Mouse (Mus musculus) 3T3-L1 (cell line): ENCODE results near the gene Dis3l.

Experiments
- DNase-seq: peaks from one replicate; pipeline ENCODE4 v3.0.0-alpha.2; 2015; ENCODE audit warnings: low read depth, low spot score

Dis3l gene

DNA sequence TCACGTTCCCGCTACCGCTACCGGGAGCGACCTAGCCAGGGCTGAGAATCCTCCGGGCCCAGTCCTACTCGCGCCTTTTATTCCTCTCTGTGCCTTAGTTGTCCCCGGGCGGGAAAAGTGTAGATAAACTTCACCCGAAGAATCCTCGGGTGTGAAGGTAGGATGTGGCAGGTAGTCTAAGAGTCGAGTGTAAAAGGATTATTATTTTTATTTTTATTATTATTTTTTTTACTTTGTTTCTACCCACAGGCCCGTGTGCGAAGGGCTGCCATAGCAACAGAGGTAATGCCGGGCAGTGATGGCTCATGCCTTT, at the start of gene Dis3l:
TSS of gene Dis3l (minus strand) at position 35 of the 313 bp plus-strand sequence.
- DNase-seq: peak; percentile 57

DNA sequence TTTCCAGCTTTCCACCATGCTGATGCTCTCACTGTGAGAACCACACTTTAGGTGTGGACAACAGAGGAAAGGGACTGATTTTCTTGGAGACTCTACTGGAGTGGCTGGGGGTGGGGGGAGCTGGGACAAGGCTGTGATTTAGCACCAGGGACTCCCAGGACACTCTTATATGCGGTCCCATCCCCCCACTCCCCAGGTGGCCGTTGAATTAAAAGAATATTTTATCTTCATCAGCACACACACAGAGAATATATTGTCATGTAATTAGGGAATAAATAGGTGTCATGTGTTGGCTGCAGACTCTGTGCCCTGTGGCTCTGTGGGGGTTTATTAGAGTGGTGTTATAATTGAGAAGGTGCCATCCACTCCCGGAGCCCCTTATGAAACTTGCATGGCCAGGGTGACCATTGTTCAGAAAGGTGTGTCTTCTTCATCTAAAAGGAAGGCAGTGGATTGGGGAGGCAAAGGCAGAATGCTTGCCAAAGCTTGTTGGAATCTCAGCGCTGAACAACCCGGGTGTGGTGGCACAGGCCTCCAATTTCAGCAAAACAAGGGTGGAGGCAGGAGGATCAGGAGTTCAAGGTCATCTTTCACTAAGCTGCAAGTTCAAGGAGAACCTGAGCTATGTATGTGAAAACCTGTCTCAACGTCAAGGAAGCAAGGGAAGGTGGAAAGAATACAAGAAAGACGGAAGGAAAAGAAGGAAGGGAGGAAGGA, 48.6 kb upstream of the Dis3l start:
- no peak for DNase-seq

DNA sequence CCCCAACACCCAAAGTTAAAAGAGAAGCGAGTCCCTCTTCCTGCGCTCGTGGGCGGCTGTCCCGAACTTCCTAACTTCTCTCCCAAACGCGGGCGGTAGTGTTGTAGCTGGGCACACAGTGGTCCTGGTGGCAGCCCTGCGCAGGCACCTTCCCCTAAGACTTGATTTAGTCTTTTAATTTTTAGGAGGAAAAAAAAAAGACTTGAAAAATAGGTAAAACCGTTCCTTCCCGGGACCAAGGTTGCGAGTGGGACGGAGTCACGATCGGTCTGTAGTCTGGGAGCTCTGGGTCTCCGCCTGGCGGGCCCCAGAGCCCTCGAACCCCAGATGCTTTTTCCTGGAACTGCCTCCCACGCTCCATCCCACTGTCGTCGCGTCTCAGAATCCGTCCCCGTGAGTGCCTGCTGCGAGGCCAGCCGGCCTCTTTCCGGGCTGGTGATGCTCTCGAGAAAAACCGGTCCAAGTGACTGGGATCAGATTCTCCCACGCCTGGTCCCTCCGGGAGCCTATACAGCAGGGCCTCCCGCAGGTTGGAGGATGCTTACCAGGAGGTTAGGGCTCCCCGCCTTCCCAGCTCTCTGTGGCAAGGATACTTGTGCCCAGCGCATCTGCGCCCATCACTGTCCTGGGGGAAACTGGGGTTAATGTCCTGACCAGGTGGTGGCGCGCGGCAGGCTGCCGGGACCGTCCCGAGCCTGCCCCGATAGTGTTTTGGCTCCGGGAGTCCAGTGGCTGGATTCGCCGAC, 45.6 kb upstream of the Dis3l start:
- DNase-seq: no peak

DNA sequence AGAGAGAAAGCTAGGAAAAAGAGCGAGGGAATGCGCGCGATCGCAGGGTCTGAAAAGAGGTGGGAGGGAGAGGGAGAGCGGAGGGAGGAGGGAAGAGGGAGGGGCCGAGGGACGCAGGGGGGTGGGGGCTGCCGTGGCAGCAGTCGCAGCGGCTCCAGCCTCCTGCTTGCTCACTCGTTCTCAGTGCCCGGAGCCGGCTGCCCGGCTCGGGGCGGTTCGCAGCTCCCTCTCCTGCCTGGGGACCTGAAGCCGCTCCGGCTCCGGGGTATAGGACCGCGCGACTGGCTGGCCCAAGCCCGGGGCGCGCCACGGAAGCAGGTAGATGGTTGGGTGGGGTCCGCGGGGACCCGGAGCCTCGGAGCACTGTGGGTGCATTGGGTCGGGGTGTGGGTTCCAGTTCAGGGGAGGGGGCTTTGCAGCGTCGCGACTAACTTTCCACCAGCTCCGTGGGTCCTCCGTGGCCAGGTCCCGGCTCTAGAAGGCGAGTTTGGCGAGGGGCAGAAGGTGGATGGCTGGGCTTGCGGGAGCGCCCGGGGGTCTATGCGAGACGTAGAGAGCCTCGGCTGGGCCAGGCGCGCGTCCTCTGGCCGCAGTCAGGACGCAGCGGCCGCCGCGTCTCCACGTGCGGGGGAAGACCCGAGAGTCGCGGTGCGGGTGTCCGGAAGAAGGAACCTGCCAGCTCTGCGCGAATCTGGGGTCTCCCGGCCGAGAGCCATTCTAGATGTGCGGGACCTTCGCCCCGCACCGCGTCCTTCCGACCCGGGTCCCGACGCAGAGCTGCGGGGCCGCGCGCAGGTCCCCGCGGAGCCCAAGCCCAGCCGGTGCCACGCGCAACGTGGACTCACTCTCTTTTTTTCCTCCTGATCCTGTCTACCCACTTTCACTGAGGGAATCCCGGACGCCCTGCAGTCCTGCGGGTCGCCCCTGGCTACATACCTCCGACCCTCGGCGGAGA, 44.7 kb upstream of the Dis3l start, which contains the start of gene Megf11:
TSS of gene Megf11 (plus strand) at position 116 of the 955 bp plus-strand sequence.
- no peak for DNase-seq

DNA sequence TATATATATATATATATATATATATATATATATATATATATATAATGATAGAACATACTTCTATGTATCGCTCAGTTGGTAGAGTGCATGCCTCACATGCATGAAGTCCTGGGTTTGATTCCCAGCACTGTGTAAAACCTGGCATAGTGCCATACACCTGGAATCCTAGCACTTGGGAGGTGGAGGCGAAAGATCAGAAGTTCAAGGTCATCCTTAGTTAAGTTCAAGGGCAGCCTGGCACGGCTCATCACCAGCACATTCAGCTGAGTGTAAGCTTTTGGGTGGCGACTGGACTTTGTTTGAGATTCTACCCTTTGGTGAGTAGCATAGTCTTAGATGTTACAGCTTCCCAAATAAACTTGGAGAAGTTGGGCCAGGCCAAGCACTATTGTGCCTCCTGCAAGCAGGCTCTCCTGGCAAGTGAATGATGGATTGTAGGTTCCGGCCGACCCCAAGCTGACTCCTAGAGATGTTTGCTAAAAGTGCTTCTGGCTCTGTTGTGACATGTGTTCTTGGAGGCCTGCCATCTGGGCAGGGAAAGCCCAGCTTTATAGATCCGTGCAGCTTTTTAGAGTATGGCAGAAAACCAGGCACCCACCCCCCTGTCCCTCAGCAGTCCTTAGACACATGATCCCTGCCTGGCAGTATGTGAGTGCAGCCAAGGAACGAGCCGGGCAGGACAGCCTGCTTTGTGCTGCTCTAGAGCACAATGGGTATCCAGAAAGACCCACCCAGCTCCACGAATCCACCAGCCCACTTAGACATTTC, 42.1 kb upstream of the Dis3l start:
- peak; percentile 19 for DNase-seq

DNA sequence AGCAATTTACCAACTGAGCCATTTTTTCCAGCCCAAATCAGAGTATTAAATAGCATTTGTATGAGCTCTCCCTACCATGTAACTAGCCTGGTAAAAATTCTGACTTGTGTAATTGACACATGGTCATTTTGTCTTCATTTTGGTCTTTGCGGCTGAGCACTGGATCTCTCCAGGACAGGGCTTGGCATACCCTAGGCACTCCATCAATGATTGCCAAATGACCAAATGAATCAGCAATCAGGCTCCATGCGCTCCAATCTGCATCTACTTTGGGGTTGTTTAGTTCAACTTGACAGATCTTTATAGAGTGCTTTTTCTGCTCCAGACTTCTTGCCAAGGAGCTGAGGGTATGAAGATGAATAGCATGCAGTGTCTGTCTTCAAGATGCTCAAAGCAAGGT, 35.3 kb upstream of the Dis3l start:
- DNase-seq: no peak

DNA sequence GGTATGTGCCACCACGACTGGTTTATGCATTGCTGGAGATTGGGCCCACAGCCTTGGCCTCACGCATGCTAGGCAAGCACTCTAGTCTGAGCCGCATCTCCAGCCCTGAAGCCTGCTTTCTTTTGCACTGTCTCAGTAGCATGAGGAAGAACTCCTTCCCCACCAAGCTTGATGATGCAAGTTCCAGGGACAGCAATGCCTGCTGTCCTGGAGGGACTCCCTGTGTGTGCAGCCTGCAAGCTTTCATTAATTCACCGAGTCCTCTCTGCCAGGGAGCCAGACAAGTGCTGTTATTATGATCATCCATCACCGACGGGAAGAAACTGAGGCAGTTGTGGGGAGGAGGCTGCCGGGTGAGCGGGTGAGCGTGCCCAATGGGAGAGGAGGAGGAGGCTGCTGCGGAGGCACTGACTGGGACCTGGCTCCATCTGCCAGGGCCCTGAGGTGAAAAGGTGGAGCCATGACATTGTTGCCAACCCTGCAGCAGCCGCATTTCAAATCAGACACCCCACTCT, 30.3 kb upstream of the Dis3l start:
- DNase-seq: no peak

DNA sequence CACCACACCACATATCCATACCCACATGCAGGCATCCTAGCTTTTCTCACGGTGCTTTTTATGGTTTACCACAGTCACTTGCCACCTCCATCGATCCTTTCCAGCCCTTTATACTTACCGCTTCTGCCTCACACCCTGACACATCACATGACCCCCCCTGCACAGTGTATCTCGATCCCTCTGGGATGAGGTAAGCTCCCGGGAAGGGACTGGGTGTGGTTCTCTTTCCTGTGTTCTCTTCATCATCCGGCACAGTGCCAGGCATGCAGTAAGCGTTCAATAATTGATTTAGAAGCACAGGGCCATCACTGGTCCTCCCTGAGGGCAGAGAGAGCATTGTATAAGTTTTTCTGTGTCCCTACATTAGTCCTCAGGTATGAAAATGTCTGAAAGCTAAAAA, 28.8 kb upstream of the Dis3l start:
- DNase-seq: peak; percentile 37

DNA sequence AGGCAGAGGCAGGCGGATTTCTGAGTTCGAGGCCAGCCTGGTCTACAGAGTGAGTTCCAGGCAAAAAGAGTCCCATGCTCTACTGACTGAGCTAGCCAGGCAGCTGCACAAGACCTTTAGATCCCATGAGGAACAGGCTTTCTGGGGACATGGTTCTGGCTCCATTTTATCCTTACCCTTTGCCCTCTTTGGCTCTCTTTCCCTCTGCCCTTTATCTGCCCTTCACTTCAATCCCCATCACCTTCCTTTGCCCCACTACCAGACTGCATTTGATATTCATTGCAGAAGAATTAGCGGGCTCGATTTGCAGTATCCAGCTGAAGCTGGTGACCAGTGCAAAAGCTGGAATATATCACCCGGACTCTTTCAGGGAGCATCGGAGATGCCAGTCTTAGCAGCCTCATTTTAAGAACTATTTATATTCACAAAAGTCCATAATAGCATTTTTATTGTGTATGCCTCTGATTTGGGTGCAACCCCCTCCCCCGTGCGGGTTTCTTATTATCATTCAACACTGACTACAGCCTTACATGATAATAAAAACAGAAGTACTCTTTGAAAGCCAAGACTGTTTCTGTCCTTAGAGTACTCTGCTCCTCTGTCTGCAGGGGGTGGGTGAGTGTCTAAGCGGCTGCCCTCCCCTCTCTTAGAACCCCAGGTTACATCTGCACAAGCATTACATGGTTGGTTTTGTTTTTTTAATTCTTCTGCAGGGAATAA, 20.3 kb upstream of the Dis3l start:
- DNase-seq: no peak

DNA sequence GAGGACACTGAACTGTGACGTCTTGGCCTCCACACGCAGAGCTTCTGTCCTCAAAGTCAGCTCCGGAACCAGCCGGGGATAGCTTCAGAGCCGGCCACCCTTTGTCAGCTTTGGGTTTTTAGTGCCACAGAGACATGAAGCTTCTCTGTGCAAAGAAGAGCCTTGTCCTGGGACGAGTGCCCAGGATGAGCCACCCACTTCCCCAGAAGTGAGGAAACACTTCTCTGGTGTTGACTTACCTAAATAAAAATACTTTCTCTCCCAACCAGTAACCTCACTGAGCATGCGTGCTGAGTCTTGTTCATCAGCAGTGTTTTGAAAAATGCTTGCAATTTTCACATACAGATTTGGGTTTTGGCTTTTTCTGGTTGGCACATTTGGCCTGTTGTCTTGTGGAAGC, 14.5 kb upstream of the Dis3l start:
- DNase-seq: no peak

DNA sequence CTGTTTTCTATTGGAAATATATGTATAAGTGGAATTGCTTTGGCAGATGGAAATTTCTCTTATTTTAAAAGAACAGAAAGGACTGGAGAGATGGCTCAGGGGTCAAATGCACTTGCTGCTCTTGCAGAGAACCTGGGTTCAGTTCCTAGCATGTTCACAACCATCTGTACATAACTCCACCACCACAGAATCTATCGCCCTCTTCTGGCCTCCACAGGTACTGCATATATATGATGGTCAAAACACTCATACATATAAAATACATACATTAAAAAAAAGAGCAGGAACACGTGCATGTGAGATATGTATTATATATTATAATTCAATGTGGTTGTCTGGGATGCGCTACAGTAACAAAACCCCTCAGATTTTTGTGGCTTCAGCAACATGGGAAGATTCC, 10.1 kb upstream of the Dis3l start:
- peak; percentile 34 for DNase-seq

DNA sequence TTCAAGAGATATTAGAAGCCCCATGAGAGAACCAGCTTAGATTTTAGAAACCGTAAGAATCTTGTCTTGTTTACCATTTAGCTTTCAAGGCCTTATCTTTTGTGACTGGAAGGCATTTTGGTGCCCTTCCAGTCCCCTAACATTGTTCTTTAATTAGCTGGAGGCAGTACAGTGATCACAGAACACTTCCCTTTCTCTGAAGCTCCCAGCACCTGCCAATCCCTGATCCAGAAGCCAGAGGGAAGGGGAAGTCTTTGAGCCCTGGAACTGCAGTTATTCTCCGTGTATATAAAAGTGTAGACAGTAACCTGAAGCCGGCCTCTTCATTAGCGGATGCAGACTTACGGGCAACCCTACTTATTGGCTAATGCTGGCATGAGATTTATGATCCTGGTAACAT, 8.4 kb upstream of the Dis3l start:
- DNase-seq: no peak

DNA sequence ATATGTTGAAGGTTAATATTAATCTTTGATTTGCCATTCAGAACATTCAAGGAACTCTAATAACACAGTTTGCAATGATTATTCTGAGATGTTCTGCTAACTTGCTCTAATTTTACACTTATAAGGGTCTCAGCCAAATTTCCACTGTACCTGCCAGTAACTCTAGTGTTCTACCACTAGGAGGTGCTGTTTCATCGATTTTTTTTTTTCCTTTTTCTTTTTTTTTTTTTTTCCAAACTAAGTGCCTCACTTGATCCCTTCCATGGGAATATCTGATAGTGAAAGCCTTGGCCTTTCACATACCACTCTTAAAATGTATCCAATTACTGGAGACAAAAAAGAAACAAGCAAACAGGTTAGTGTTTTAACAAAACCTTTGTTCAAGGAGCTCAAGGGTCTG, 6.3 kb upstream of the Dis3l start:
- DNase-seq: peak; percentile 61

DNA sequence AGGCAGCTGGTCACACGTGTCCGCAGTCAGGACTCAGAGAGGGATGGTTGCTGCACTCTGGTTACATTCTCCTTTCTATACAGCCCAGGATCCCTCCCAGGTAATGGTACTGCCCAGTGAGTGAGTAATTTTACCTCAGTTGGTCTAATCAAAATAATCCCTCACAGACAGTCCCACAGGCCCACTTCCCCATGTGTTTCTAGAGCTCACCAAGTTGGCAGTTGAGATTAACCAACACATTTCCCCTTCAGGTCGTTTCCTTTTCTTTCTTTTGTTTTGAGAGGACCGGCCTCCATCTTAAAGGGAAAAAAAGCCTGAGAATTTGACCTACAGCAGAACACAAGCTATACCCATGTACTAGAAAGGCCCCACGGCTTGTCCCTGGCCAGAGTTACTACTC, 4.8 kb upstream of the Dis3l start:
- no peak for DNase-seq

DNA sequence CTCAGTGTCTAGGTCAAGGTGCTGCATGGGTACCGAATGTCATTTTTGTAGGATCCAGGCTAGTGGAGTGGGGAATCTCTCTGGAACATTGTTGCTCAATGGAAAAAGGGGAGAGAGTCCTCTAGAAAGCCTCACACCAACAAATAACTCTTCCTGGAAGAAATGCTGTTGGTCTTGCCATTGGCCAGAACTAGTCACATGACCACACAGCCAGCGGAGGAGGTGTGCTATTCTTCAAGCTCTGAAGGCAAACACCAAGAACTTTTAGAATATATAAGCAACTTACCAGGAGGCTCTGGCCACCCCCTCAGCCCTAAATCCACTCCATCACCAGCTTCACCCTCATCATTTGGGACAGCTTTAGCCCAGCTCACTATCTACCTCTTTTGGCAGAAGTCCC, 2.6 kb upstream of the Dis3l start:
- DNase-seq: peak; percentile 3

DNA sequence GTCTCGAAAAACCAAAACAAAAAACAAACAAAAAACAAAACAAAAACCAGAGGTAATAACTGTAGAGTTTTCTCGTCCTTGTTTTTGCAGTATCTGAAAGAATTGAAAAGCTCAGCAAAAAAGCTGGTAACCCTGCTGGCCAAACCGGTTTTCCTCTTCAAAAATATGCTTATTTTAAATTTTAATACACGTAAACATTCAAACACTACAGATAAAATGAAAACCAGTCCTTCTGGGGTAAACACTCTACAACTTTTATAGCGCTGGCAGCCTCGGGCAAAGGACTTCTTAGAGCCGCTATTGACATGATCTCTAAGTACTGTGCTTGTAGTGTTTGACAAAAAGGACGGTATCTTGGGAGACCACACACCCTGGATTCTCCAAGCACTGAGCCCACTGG, 583 bp upstream of the Dis3l start:
- DNase-seq: peak; percentile 2

DNA sequence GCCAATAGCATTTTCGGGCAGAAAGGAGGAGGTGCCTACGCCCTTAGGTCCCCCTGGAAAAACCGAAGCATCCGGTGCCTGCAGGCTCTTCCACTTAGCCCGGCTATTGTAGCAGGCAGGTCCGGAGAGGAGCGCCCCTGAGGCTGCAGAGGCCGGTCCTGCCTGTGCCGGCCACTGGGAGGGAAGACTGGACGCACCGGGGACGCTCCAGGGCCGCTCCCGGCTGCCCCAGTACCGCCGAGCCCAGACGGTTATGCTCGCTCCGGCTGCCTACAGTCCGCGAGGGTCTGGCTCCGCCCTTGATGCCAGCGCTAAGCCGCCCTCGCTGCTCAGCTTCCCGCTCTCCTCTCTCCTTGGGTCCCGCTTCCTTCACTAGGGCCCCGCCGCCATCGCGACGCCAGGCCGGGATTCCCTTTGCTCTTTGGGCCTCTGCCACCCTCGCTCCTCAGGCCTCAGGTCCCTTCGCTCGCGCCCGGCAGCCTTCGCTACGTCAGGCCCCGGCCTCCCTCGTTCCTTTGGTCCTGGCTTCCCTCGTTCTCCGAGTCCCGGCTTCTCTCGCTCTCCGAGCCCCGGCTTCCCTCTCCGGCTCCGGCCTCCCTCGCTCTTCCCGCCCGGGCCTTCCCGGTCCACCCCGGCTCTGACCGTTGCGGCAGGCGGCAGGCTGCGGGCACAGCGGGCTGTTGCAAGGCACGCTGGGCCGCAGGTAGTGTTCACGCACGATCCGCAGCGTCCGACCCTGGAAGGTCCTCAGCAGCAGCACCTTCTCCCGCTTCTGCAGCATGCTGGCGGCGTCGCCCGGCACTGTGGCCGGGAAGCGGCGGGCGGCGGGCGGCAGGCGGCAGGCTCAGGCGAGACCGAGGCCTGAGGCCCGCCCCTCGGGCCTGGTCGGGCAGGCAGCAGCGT, 486 bp downstream of the Dis3l start:
- peak; percentile 80 for DNase-seq

DNA sequence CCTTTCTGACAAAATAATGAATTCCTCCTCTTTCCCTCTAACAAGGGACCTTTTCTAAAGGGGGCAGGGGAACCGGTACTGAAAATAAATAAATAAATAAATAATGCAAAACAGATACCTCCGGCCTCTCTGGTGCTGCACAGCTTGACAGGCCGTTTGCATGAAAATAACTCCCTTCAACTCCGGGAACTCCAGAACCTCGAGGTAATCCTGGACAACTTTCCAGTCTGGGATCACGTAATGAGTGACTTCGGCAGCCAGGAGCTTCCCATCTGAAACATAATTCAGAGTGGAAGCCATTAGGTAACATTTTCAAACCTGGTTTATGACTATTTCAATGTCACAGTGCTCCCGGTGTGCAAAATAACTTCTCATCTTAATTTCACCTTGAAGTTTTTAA, 1.7 kb downstream of the Dis3l start:
- DNase-seq: peak; percentile 20

DNA sequence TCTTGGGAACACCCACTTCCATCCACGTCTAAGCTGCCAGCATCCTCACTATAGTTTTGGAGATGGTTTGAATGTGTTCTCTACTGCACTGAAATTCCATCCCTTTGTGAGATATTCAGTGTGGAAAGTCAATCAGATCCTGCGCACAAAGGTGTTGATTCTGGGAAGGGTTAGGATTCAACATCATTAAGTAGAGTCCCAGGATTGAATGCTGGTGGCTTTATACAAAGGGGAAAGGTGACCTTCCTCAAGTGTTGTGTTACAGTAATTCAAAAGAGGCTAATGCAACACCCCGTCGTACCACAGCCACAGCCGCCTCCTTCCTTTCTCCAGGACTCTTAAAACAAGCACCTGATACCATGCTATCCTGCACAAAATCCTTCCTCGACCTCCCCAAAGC, 5.3 kb downstream of the Dis3l start:
- DNase-seq: no peak

DNA sequence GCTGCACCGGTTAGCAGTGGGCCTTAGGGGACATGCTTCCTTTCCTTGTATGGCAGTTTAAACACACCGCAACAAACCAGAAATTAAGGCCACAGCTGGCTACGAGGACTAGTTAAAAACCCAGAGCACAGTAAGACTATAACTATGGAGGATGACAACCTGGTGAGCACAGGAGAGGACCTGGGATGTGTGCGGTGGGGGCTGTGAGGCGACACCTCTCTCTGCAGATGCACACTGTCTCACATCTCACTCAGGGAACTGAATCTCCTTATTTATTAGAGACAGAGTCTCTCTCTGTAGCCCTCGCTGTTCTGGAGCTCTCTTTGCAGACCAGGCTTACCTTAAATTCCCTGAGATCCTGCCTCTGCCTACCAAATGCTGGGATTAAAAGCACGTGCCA, 17.1 kb downstream of the Dis3l start:
- DNase-seq: no peak
